Mouse (Mus musculus) limb, embryonic 15.5 days (tissue): ENCODE results near the gene Scfd2. TPM values are rescaled to one million over a fixed set of nuclear protein-coding genes. Genes with fewer than 3 reads are reported as not detected.

Source experiments
- ATAC-seq: fragments of 200-750 bp; cut with Nextera tagmentation; 2 replicates; pipeline ENCODE4 v1.8.0; 2017; ENCODE audit warnings: low read depth, moderate TSS enrichment; ENCODE audit not compliant: insufficient number of reproducible peaks, low FRiP score, low TSS enrichment
- H3K27ac ChIP-seq: fragments of 300-500 bp; sonication (generic); 2 replicates; pipeline ENCODE4 v1.5.1; 2015; ENCODE audit warnings: moderate library complexity, mild to moderate bottlenecking, inconsistent platforms
- H3K27me3 ChIP-seq: fragments of 300-500 bp; sonication (generic); 2 replicates; pipeline ENCODE4 v1.6.1; 2015; ENCODE audit warnings: inconsistent platforms
- H3K36me3 ChIP-seq: fragments of 300-500 bp; sonication (generic); 2 replicates; pipeline ENCODE4 v1.6.1; 2015; ENCODE audit warnings: inconsistent platforms
- H3K4me1 ChIP-seq: fragments of 300-500 bp; sonication (generic); 2 replicates; pipeline ENCODE4 v1.6.1; 2015; ENCODE audit warnings: inconsistent platforms
- H3K4me2 ChIP-seq: fragments of 300-500 bp; sonication (generic); 2 replicates; pipeline ENCODE4 v1.6.1; 2015; ENCODE audit warnings: mild to moderate bottlenecking, inconsistent platforms
- H3K4me3 ChIP-seq: fragments of 300-500 bp; sonication (generic); 2 replicates; pipeline ENCODE4 v1.5.1; 2015; ENCODE audit warnings: mild to moderate bottlenecking, inconsistent platforms
- H3K9ac ChIP-seq: fragments of 300-500 bp; sonication (generic); 2 replicates; pipeline ENCODE4 v1.6.1; 2015; ENCODE audit warnings: inconsistent platforms
- H3K9me3 ChIP-seq: fragments of 300-500 bp; sonication (generic); 2 replicates; pipeline ENCODE4 v1.6.1; 2016; ENCODE audit warnings: inconsistent platforms
- WGBS: fragments of 180-500 bp; shearing (Covaris S2); methylation state at CpG from one replicate; pipeline ENCODE4 v1.1.7; 2015; 5-methylcytosine and 5-hydroxymethylcytosine counted together
- polyA plus RNA-seq: library from polyadenylated mRNA; unstranded; fragments of >200 nt; fragmentation: Nextera tagmentation; extraction: Ambion mirVana; gene quantifications from 2 replicates; pipeline ENCODE4 v1.2.1, GENCODE M21; 2015

Scfd2 gene
- polyA plus RNA-seq, 1 experiment from 2014 or later: 21.2 TPM

DNA sequence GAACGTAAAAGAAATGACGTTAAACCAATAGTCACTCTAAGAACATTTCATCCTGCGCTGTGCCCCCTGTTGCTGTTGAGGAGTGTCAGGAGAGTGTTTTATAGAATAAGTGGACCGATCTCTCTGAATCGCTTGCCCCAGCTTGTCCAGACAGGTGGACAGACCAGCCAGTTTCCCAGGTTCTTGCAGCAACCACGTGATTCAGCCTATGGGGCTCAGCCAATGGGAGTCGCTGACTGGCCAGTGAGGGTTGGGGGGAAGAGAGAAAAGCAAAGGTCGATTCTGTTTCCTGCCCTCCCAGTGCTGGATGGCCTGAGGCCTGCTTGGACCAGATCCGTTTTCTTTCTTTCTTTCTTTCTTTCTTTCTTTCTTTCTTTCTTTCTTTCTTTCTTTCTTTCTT, 359.8 kb downstream of the Scfd2 start:
- Histone ChIP-seq H3K27ac (peak overlapping the region; percentile 86), H3K9ac (no peak overlapping the region), H3K27me3 (no peaks in the 10 kb centered on the region), H3K36me3 (no peaks in the 10 kb centered on the region), H3K4me3 (no peak overlapping the region), H3K4me1 (peaks cover 51% of the 10 kb centered on the region), H3K4me2 (no peak overlapping the region), H3K9me3 (no peaks in the 10 kb centered on the region)
- 56% methylated on average over 9 of the region's 9 CpGs for WGBS
- no peak for ATAC-seq

DNA sequence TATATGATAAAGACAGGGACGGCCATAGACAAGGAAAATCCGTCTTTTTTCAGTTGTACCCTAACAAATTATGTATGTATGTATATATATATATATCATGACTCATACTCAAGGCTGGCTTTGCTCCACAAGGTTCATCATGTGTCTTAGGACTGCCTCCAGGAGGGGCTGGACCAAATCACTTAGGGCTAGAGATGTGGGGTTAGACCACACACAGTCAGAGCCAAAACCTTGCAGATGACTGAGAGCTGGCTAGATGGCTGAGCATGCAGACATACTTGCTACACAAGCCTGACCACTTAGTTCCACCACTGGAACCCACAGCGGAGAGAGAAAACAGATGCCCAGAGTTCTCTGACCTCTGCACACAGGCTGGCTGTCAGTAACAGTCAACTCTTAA, 363.5 kb downstream of the Scfd2 start:
- no peak overlapping the region for H3K27ac ChIP-seq
- H3K36me3 ChIP-seq: no peaks in the 10 kb centered on the region
- H3K4me1 ChIP-seq: peaks cover 20% of the 10 kb centered on the region
- no peaks in the 10 kb centered on the region for H3K27me3 ChIP-seq
- no peak overlapping the region for H3K9ac ChIP-seq
- no peak overlapping the region for H3K4me3 ChIP-seq
- 65% methylated on average over 3 of the region's 3 CpGs for WGBS
- no peak for ATAC-seq
- H3K9me3 ChIP-seq: no peaks in the 10 kb centered on the region
- no peak overlapping the region for H3K4me2 ChIP-seq

DNA sequence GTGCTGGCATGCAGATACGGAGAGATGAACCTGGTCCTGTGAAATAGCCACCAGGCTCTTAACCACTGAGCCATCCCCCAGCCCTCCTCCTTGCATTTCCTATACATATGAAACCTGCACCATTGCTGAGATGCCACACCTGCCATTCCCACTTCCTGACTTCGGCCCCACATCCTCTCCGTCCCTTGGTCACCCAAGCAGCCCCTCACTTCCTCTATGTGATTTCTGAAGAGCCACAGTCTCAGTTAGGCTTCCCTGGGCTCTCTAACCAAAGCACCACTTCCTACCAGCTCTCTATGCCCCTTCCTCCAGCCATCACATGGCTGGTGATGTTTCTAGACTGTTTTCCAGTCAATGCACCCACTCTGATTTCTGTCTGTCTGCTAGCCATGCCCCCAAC, 364.9 kb downstream of the Scfd2 start:
- H3K4me2 ChIP-seq: no peak overlapping the region
- 93% methylated on average over 3 of the region's 3 CpGs for WGBS
- H3K9me3 ChIP-seq: no peaks in the 10 kb centered on the region
- no peak for ATAC-seq
- H3K27me3 ChIP-seq: no peaks in the 10 kb centered on the region
- no peak overlapping the region for H3K27ac ChIP-seq
- H3K4me1 ChIP-seq: peaks cover 17% of the 10 kb centered on the region
- H3K4me3 ChIP-seq: no peak overlapping the region
- H3K36me3 ChIP-seq: no peaks in the 10 kb centered on the region
- no peak overlapping the region for H3K9ac ChIP-seq

DNA sequence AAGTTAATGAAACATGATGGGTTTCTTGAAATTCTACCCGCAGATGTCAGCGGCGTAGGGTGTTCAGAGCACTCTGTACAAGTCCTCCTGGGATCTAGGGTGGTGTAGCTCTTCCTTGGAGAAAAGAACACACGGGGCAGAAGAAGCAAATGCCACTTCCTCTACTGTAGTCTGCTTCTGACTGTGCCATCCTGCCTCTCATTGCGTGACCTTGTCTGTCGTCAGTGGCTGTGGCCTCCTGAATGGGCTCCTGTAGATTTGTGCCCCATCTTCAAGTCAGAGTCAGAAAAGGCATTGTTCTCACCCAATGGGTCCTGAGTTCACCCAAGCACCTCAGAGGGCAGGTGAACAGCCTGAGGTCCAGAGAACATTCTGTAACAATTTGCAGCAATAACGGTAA, 367.0 kb downstream of the Scfd2 start:
- WGBS: 84% methylated on average over 7 of the region's 7 CpGs
- Histone ChIP-seq H3K9me3 (no peaks in the 10 kb centered on the region), H3K9ac (no peak overlapping the region), H3K27me3 (no peaks in the 10 kb centered on the region), H3K4me3 (no peak overlapping the region), H3K27ac (no peak overlapping the region), H3K36me3 (no peaks in the 10 kb centered on the region), H3K4me2 (no peak overlapping the region), H3K4me1 (peaks cover 37% of the 10 kb centered on the region)
- no peak for ATAC-seq

DNA sequence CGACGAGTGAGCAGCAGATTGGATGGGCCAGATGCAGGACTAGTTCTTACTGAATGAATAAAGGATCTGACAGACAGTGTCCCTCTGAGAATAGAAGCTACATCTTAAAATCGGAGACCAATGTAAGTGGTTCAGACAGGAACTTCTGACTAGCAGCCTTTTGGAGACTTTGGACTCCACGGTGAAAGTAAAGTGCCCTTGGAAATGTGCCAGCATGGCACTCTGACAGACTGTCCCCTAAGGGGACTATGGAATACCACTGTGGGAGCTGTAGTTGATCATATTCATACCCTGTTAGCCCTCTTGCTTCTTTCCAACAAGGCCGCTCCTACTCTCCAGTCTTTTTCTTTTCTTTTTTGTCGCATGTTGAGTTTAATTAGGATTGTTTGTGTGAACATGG, 368.4 kb downstream of the Scfd2 start:
- ATAC-seq: no peak
- H3K27me3 ChIP-seq: no peaks in the 10 kb centered on the region
- H3K27ac ChIP-seq: no peak overlapping the region
- 72% methylated on average over 6 of the region's 6 CpGs for WGBS
- no peaks in the 10 kb centered on the region for H3K9me3 ChIP-seq
- no peak overlapping the region for H3K9ac ChIP-seq
- no peak overlapping the region for H3K4me3 ChIP-seq
- H3K4me1 ChIP-seq: peaks cover 37% of the 10 kb centered on the region
- no peaks in the 10 kb centered on the region for H3K36me3 ChIP-seq
- H3K4me2 ChIP-seq: no peak overlapping the region

DNA sequence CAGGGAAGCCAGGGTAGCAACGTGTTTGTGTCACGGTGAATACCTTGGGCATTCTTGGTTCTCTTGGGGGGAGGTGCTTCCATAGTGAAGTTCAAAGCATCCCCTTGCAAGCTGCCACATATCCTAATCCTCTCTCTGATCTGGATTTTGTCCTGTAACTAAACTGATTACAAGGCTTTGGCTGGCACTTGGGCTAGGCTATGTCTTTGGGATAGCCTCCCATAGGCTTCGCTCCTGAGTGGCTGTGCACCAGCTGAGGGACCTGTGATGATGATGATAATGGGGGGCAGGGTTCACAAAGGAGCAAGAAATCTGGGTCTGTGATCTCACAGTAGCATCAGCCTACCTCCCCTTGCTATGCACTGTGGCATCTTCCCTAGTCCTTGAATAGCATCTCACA, 369.5 kb downstream of the Scfd2 start:
- no peaks in the 10 kb centered on the region for H3K36me3 ChIP-seq
- peak overlapping the region; percentile 43 for H3K4me2 ChIP-seq
- no peak for ATAC-seq
- no peaks in the 10 kb centered on the region for H3K27me3 ChIP-seq
- H3K9me3 ChIP-seq: no peaks in the 10 kb centered on the region
- peak overlapping the region; percentile 83 for H3K27ac ChIP-seq
- H3K4me1 ChIP-seq: peaks cover 36% of the 10 kb centered on the region
- no peak overlapping the region for H3K9ac ChIP-seq
- WGBS: 37% methylated on average over 3 of the region's 3 CpGs
- H3K4me3 ChIP-seq: peak overlapping the region; percentile 17

DNA sequence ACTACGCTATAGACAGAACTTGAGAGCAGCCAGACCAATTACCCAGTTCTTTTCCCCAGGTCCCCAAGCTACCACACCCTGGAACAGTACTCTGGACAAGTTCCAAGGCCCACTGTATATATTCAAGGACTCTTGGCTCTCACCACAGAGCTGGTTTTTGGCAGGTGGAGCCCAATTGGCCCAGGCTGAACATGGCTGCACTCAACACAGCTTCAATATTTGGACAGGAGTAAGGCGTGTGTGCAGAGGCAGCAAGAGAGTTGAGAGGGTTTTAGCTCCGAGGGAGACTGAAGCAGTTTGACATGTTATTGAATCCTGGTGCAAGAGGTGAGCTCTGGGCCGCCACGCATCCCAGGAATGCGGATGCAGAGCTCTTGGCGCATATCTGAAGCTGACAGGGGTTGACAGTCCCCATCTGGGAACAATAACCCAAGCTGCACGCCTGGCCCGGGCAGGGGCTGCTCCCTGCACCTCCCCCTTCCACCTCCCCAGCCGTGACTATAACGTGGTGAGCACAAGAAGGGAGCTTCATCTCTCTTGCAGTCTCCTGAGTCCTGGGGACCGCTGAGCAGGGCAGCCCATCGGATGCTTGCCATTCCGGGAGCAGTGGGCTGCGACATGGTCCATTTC, 370.1 kb downstream of the Scfd2 start:
- Histone ChIP-seq H3K27me3 (no peaks in the 10 kb centered on the region), H3K4me3 (peak overlapping the region; percentile 17), H3K36me3 (no peaks in the 10 kb centered on the region), H3K9me3 (no peaks in the 10 kb centered on the region), H3K4me1 (peaks cover 36% of the 10 kb centered on the region), H3K4me2 (peak overlapping the region; percentile 43), H3K27ac (peak overlapping the region; percentile 83), H3K9ac (no peak overlapping the region)
- WGBS: 4% methylated on average over 15 of the region's 15 CpGs
- peak; percentile 88 for ATAC-seq

DNA sequence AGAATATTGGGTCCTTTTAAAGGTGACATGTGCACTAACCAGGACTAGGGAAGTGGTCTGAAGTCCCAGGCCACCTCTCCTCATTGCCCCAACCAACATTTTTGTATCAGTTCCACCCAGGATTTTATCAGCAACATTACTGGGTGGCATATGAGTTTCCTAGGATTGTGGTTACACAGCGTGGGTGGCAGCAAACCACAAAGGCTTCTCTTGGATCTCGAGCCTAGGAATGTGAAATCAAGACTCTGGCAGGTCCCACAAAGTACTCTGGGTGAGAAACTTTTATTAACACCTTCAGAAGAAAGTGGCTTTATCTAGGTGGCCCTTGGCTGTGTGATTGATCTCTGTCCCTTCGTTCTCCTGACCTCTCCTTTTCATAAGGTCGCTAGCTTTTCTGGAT, 371.2 kb downstream of the Scfd2 start:
- H3K9me3 ChIP-seq: no peaks in the 10 kb centered on the region
- no peak overlapping the region for H3K4me3 ChIP-seq
- H3K27ac ChIP-seq: peak overlapping the region; percentile 83
- WGBS: 61% methylated on average over 4 of the region's 4 CpGs
- peaks cover 44% of the 10 kb centered on the region for H3K4me1 ChIP-seq
- no peaks in the 10 kb centered on the region for H3K36me3 ChIP-seq
- H3K4me2 ChIP-seq: no peak overlapping the region
- ATAC-seq: no peak
- no peak overlapping the region for H3K9ac ChIP-seq
- no peaks in the 10 kb centered on the region for H3K27me3 ChIP-seq

DNA sequence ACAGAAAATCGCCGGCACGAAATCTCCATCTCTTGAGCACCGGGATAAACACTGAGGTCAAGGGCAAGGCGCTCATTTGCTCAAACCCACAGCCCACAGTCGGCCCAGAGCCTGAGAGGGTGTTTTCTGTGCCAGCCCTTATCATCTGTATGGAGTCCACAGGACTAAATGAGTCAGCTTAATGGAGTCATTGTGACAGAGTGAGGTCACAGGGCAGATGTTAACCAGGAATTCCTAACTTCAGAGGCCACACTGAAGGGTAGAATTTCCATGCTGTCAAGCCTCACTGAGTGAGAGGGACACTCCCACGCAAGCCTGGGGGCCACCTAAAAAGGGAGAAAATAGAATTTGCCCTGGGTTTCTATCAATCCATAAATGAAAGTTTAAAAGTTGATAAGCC, 371.7 kb downstream of the Scfd2 start:
- peak overlapping the region; percentile 83 for H3K27ac ChIP-seq
- no peak overlapping the region for H3K4me2 ChIP-seq
- ATAC-seq: no peak
- 51% methylated on average over 7 of the region's 7 CpGs for WGBS
- peaks cover 45% of the 10 kb centered on the region for H3K4me1 ChIP-seq
- no peak overlapping the region for H3K4me3 ChIP-seq
- H3K9ac ChIP-seq: no peak overlapping the region
- no peaks in the 10 kb centered on the region for H3K9me3 ChIP-seq
- H3K27me3 ChIP-seq: no peaks in the 10 kb centered on the region
- H3K36me3 ChIP-seq: no peaks in the 10 kb centered on the region

DNA sequence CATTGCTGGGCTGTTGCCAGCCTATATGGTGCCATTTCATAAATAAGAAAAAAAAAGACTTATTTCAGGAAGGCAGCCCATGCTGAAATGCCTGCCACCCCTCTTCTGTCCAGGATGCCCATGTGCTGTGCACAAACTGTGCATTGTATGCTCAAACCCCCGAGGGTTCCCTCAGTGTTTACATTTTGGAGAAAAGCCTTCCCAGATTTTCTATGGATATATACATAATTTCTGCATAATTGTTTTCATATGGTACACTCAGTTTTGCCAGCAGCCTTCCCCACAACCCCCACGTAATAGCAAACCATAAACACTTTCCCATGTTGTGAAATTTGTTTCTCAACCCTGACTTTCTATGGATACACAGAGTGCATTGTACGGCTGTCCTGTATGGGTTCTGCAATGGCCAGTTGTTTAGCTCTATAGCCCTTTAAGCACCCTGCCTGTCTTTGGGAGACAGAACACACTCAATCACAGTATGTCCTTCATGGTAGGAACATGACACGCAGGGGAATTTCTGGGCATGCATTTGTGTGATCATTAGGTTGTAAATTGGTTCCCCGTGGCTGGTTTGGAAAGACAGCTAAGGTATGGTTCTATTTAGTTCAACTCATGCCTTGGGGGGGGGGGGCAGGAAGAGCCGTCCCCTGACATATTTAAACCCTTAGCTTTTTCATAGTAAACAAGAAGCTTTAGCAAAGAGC, 372.5 kb downstream of the Scfd2 start:
- Histone ChIP-seq H3K27ac (peak overlapping the region; percentile 83), H3K4me2 (no peak overlapping the region), H3K4me3 (no peak overlapping the region), H3K9me3 (no peaks in the 10 kb centered on the region), H3K9ac (no peak overlapping the region), H3K36me3 (no peaks in the 10 kb centered on the region), H3K4me1 (peaks cover 47% of the 10 kb centered on the region), H3K27me3 (no peaks in the 10 kb centered on the region)
- no peak for ATAC-seq
- WGBS: 43% methylated on average over 6 of the region's 6 CpGs

DNA sequence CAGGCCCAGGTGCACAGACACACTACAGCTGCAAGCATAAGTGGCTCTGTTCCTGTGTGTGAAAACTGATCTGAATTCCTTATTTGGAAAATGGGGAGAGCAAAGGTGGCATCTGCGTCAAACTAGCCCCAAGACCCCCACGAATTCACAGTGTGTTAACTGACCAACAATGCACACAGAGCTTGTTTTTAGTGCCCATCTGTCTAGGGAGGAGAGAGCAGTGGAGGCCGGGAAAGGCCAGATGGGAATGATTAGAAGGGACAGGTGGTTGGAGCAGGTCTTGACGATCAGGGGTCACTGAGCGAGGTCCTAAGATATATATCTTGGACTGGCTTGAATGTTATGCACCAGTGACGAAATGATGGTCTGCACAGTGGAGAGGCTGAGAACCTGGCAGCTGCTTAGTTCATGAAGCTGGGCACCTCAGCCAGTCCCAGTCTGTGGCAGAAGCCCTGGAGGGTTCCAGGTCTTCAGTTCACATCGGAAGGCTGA, 375.7 kb downstream of the Scfd2 start:
- H3K4me2 ChIP-seq: no peak overlapping the region
- ATAC-seq: no peak
- 30% methylated on average over 7 of the region's 7 CpGs for WGBS
- 0 out of 2 replicates have a peak overlapping the region, but pooled peaks have one; percentile 7 for H3K27ac ChIP-seq
- H3K4me1 ChIP-seq: peaks cover 26% of the 10 kb centered on the region
- no peak overlapping the region for H3K9ac ChIP-seq
- no peaks in the 10 kb centered on the region for H3K27me3 ChIP-seq
- no peak overlapping the region for H3K4me3 ChIP-seq
- no peaks in the 10 kb centered on the region for H3K36me3 ChIP-seq
- no peaks in the 10 kb centered on the region for H3K9me3 ChIP-seq
